Mouse (Mus musculus): Measurements from ENCODE around the gene Med14. TPM values are rescaled to one million over a fixed set of nuclear protein-coding genes. Genes with fewer than 3 reads are reported as not detected.

The Med14 gene
- total and polyA plus RNA-seq, 3 experiments: 10.3 to 18.3 (median 15.0) TPM

DNA sequence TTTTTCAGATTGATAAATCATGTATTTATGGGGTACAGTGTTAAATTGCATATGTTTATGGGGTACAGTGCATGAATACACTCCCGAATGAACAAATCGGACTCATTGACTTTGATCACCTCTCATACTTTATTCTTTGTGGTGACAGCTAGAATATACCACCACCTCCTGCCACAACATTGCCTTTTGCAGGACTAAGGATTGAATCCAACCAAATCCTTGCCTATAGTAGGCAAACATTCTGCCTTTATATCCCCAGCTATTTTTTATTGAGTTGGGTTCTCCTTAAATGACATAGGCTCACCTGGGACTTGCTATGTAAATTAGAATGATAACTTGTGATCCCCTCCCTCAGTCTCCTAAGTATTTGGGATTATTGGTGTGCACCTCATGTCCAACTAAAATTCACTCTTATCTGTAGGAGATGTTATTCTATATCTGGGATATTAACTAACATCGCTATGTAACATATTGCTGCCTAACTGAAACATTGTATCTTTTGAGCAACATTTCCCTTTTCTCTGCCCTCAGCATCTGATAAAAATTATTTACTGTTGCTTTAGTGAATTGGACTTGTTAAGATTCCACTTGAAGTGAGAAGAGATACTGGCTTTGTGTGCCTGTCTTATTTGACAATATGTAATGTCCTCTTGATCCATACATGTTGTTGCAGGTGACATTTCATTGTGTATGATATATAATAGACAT lies 1.4 kb upstream of the Med14 start:
- H3K27ac ChIP-seq (ENCODE audit: insufficient read depth, low read depth): no peak overlapping the region
- dilution Hi-C loops (cut with MboI; ENCODE audit: extremely low pct_ligation_motif_present, extremely low pct_unique_long_range_greater_than_20kb, low sequenced_read_pairs): no loop called here
- no peak for DNase-seq (ENCODE audit: extremely low read depth)

DNA sequence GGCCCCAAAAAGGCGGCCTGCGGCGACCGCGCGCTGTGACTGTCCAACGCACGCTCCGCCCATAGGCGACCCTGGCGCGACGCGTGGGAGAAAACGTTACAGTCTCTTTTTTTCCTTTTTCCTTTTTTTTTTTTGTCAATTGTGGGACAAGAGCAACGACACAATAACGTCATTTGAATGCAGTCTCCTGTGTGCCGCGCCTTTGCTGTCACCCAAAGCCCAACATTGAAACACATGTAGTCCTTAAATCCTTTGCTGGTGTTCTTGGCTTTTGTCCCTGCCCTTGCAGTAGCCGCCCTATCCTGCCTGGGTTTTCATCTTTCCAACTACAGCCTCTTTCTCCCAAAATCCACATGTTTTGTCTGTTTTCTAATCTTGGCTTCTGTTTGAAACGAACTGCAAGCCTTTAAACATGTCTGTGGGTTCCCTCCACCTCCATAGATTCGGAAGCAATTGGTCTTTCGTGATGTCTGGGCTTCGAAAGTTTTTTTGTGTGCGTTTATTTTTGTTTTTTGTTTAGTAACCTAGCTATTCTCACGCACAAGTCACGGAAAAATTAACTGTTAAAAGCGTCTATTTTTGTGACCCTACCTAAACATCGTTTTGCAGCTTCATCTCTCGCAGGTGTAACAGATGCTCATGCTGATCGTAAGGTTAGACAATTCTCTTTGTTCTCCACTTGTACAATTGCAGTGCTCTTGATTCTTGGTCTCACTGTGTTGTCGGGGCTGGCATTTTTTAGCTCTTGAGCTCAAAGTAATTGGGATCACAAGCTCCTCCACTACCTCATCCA lies 657 bp upstream of the Med14 start:
- H3K4me2 ChIP-seq (ENCODE audit: insufficient read depth, low read depth, poor library complexity, severe bottlenecking): peak overlapping the region; percentile 21
- no peaks in the 10 kb centered on the region for H3K27me3 ChIP-seq (replicated peaks)
- peaks cover 2 to 6% of the 10 kb centered on the region in 2 experiments; a peak in 3 of 4 replicates for H3K4me1 ChIP-seq (ENCODE audit: control insufficient read depth in 1 of 2, insufficient read depth in 2 of 2)
- in situ Hi-C loops (cut with MboI; ENCODE audit: low pct_ligation_motif_present, low pct_unique_long_range_greater_than_20kb, low sequenced_read_pairs): no loop called here
- no peaks in the 10 kb centered on the region for H3K36me3 ChIP-seq (replicated peaks in 1 of 2; ENCODE audit: control insufficient read depth in 1 of 2, insufficient read depth in 1 of 2, low read length in 1 of 2)
- peak overlapping the region; percentile 47 to 82 (median 64) for H3K4me3 ChIP-seq (replicated peaks in 1 of 3; ENCODE audit: low read depth in 2 of 3, low read length in 2 of 3, poor library complexity in 1 of 3)
- no peak for TF ChIP-seq TBP (conservative IDR thresholded peaks at IDR 0.05; ENCODE audit: low read depth, low read length)
- peak; percentile 68 for TF ChIP-seq ZNF384 (IDR thresholded peaks at IDR 0.05; ENCODE audit: low read depth, low read length)
- TF ChIP-seq ZKSCAN1 (IDR thresholded peaks at IDR 0.05; ENCODE audit: borderline replicate concordance, low read depth, low read length): no peak
- TF ChIP-seq CTCF (conservative IDR thresholded peaks at IDR 0.05 in 1 of 2, IDR thresholded peaks at IDR 0.05 in 1 of 2; ENCODE audit: low read depth in 2 of 2, low read length in 2 of 2): no peak
- TF ChIP-seq POLR2A (IDR thresholded peaks at IDR 0.05; ENCODE audit: low read depth, low read length): peak; percentile 14; the same call in 1 of the 2 replicates
- TF ChIP-seq IRF4 (IDR thresholded peaks at IDR 0.05; ENCODE audit: low read depth, low read length): no peak
- TF ChIP-seq CHD1 (IDR thresholded peaks at IDR 0.05; ENCODE audit: low read depth, low read length): no peak
- TF ChIP-seq RAD21 (IDR thresholded peaks at IDR 0.05; ENCODE audit: low read depth, low read length): no peak
- no peak for TF ChIP-seq EP300 (IDR thresholded peaks at IDR 0.05; ENCODE audit: low read length)
- TF ChIP-seq UBTF (IDR thresholded peaks at IDR 0.05; ENCODE audit: low read depth, low read length): no peak
- TF ChIP-seq NELFE (IDR thresholded peaks at IDR 0.05; ENCODE audit: low read depth, low read length): no peak
- peak; percentile 36; the same call in 1 of the 2 replicates for TF ChIP-seq MYC (IDR thresholded peaks at IDR 0.05; ENCODE audit: low read depth, low read length)
- no peak for TF ChIP-seq NRF1 (IDR thresholded peaks at IDR 0.05; ENCODE audit: low read depth, low read length)
- TF ChIP-seq ETS1 (conservative IDR thresholded peaks at IDR 0.05; ENCODE audit: low read depth, low read length): no peak
- peak; percentile 60 for TF ChIP-seq MXI1 (IDR thresholded peaks at IDR 0.05; ENCODE audit: low read depth, low read length)
- no peak for TF ChIP-seq MAZ (IDR thresholded peaks at IDR 0.05; ENCODE audit: low read depth, low read length)
- no peak for TF ChIP-seq MAX (IDR thresholded peaks at IDR 0.05; ENCODE audit: low read length)
- TF ChIP-seq MAFK (IDR thresholded peaks at IDR 0.05; ENCODE audit: insufficient replicate concordance, low read length): no peak
- no peak for TF ChIP-seq CHD2 (IDR thresholded peaks at IDR 0.05; ENCODE audit: low read length)
- no peak for TF ChIP-seq ELF1 (IDR thresholded peaks at IDR 0.05; ENCODE audit: low read depth, low read length)
- no peak for TF ChIP-seq KAT2A (IDR thresholded peaks at IDR 0.05; ENCODE audit: insufficient replicate concordance, low read length)
- TF ChIP-seq USF2 (conservative IDR thresholded peaks at IDR 0.05; ENCODE audit: low read depth, low read length): no peak
- H3K9ac ChIP-seq (ENCODE audit: insufficient read depth, low read depth): peak overlapping the region; percentile 63
- no peak for DNase-seq (ENCODE audit: extremely low read depth)
- peak overlapping the region; percentile 89 for H3K27ac ChIP-seq (ENCODE audit: insufficient read depth, low read depth)
- no peaks in the 10 kb centered on the region for H3K9me3 ChIP-seq (replicated peaks; ENCODE audit: low read length)
- H3K79me2 ChIP-seq (replicated peaks; ENCODE audit: control insufficient read depth, extremely low read depth, insufficient read depth, poor library complexity, severe bottlenecking): peaks cover 26% of the 10 kb centered on the region
- dilution Hi-C loops (cut with MboI; ENCODE audit: extremely low pct_ligation_motif_present, extremely low pct_unique_long_range_greater_than_20kb, low sequenced_read_pairs): no loop called here

More for the DNA sequence above, 1.4 kb upstream of the Med14 start:
- H3K9me3 ChIP-seq (replicated peaks; ENCODE audit: low read length): no peaks in the 10 kb centered on the region
- H3K4me2 ChIP-seq (ENCODE audit: insufficient read depth, low read depth, poor library complexity, severe bottlenecking): peak overlapping the region; percentile 21
- no peak for TF ChIP-seq IRF4 (IDR thresholded peaks at IDR 0.05; ENCODE audit: low read depth, low read length)
- TF ChIP-seq TBP (conservative IDR thresholded peaks at IDR 0.05; ENCODE audit: low read depth, low read length): peak; percentile 74
- TF ChIP-seq ETS1 (conservative IDR thresholded peaks at IDR 0.05; ENCODE audit: low read depth, low read length): no peak
- in situ Hi-C loops (cut with MboI; ENCODE audit: low pct_ligation_motif_present, low pct_unique_long_range_greater_than_20kb, low sequenced_read_pairs): no loop called here
- H3K79me2 ChIP-seq (replicated peaks; ENCODE audit: control insufficient read depth, extremely low read depth, insufficient read depth, poor library complexity, severe bottlenecking): peaks cover 20% of the 10 kb centered on the region
- H3K36me3 ChIP-seq (replicated peaks in 1 of 2; ENCODE audit: control insufficient read depth in 1 of 2, insufficient read depth in 1 of 2, low read length in 1 of 2): no peaks in the 10 kb centered on the region
- peaks cover 2 to 9% of the 10 kb centered on the region in 2 experiments; a peak in 3 of 4 replicates for H3K4me1 ChIP-seq (ENCODE audit: control insufficient read depth in 1 of 2, insufficient read depth in 2 of 2)
- H3K9ac ChIP-seq (ENCODE audit: insufficient read depth, low read depth): no peak overlapping the region
- peak overlapping the region in 1 of 3 experiments; percentile 47 for H3K4me3 ChIP-seq (replicated peaks in 1 of 3; ENCODE audit: low read depth in 2 of 3, low read length in 2 of 3, poor library complexity in 1 of 3)
- H3K27me3 ChIP-seq (replicated peaks): no peaks in the 10 kb centered on the region
